Mouse (Mus musculus) liver, postnatal 0 days (tissue): ENCODE measurements at regions not wholly inside any gene's neighbourhood (a gene's known extent, or its start where the extent isn't known, plus 50 kb on each side); places are given as distances from the start of the nearest gene placed in this dataset.

Experiments
- CTCF ChIP-seq: sonication (generic); IDR thresholded peaks from 2 replicates; pipeline ENCODE4 v1.5.1; 2016; ENCODE audit warnings: antibody characterized with exemption, low read depth
- EP300 ChIP-seq: IDR thresholded peaks from 2 replicates; pipeline ENCODE4 v1.6.1; 2016; ENCODE audit warnings: antibody characterized with exemption, low read depth, mild to moderate bottlenecking

GRCm38 (mm10) chrX:11491235-11491634 is 163.6 kb downstream of the H2al1j start:
- no peak for TF ChIP-seq EP300
- no peak for TF ChIP-seq CTCF
